Mouse (Mus musculus): ENCODE measurements around the gene Reep1.

GRCm38 (mm10) chr6:71767761-71768160, 60.4 kb downstream of the Reep1 start:
- TF ChIP-seq CTCF (conservative IDR thresholded peaks at IDR 0.05; ENCODE audit: low read length) (no peak), NANOG (IDR thresholded peaks at IDR 0.05; ENCODE audit: borderline replicate concordance, low read length) (no peak), POU5F1 (IDR thresholded peaks at IDR 0.05; ENCODE audit: borderline replicate concordance, low read length) (no peak)

All from E14TG2a.4 (cell line).